Mouse (Mus musculus) ES-Bruce4 (cell line): ENCODE data around the gene Cacna1d. TPM values are rescaled to one million over a fixed set of nuclear protein-coding genes. Genes with fewer than 3 reads are reported as not detected.

Experiments
- H3K27ac ChIP-seq: 2 replicates; pipeline ENCODE4 v1.5.1; 2012; ENCODE audit warnings: low read length, inconsistent platforms; ENCODE audit not compliant: insufficient read depth
- H3K27me3 ChIP-seq: 2 replicates; pipeline ENCODE4 v1.6.1; 2012; ENCODE audit warnings: mild to moderate bottlenecking, low read length, inconsistent platforms; ENCODE audit not compliant: control insufficient read depth, poor library complexity, insufficient read depth, severe bottlenecking
- H3K36me3 ChIP-seq: 2 replicates; pipeline ENCODE4 v1.6.1; 2012; ENCODE audit warnings: inconsistent platforms, mild to moderate bottlenecking, low read length, moderate library complexity; ENCODE audit not compliant: control insufficient read depth, poor library complexity, insufficient read depth, severe bottlenecking
- H3K4me1 ChIP-seq: one replicate; pipeline ENCODE4 v1.8.1; 2011; ENCODE audit warnings: low read length; ENCODE audit not compliant: control insufficient read depth, insufficient read depth
- H3K4me3 ChIP-seq: 2 replicates; pipeline ENCODE4 v1.5.1; 2011; ENCODE audit warnings: low read depth, mild to moderate bottlenecking, low read length
- H3K9ac ChIP-seq: 2 replicates; pipeline ENCODE4 v1.6.1; 2012; ENCODE audit warnings: low read depth, mild to moderate bottlenecking, inconsistent platforms; ENCODE audit not compliant: poor library complexity, severe bottlenecking
- H3K9me3 ChIP-seq: replicated peaks from 2 replicates; pipeline ENCODE4 v1.6.1; 2012; ENCODE audit warnings: mild to moderate bottlenecking, low read length, inconsistent platforms; ENCODE audit not compliant: control insufficient read depth, poor library complexity, insufficient read depth, severe bottlenecking
- CTCF ChIP-seq: IDR thresholded peaks from one replicate; pipeline ENCODE4 v1.8.1; 2011; ENCODE audit warnings: low read depth, low read length
- EP300 ChIP-seq: IDR thresholded peaks from 2 replicates; pipeline ENCODE4 v1.6.1; 2011; ENCODE audit warnings: low read depth, low read length; ENCODE audit not compliant: insufficient read depth
- POLR2A ChIP-seq: IDR thresholded peaks from one replicate; pipeline ENCODE4 v1.8.1; 2011; ENCODE audit warnings: low read length; ENCODE audit not compliant: insufficient read depth
- polyA plus RNA-seq: library from polyadenylated mRNA; stranded (reverse); fragments of >200 nt; gene quantifications from 2 replicates; pipeline ENCODE4 v1.2.4, GENCODE M21; 2011; ENCODE audit warnings: low read depth; ENCODE audit not compliant: missing spikeins, insufficient read depth, insufficient read length

Cacna1d gene
- 0.18 and 0.24 TPM in 2 replicates for polyA plus RNA-seq

DNA sequence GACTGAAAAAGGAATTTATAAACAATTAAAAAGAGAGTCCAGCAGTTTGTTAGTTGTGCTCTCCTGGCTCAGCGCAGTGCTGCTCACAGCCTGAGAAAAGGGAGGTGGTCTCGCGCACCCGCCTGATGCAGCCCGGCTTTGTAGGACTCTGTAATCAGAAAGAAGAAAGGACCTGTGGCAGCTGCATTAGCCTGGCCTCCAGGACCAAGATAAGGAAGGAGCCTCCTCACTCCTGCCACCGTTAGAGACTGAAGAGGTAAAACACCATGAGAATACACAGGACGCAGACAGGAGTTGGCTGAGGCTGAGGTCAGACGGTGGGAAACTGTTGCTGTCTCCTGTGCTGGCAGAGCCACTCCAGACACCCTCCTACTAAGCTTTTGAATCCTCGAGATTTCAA, at the start of gene Cacna1d:
Gene Cacna1d (minus strand): TSS at position 114 of the 400 bp plus-strand sequence.
- TF ChIP-seq EP300 (no peak), POLR2A (no peak), CTCF (no peak)
- no peaks in the 10 kb centered on the region for H3K9me3 ChIP-seq
- no peak within 1 kb of the TSS for H3K4me3 ChIP-seq
- H3K27ac ChIP-seq: no peak within 1 kb of the TSS
- no peaks in the 10 kb centered on the region for H3K27me3 ChIP-seq
- H3K4me1 ChIP-seq: no peaks in the 10 kb centered on the region
- H3K36me3 ChIP-seq: peaks cover 19% of the 10 kb centered on the region
- H3K9ac ChIP-seq: no peak within 1 kb of the TSS

DNA sequence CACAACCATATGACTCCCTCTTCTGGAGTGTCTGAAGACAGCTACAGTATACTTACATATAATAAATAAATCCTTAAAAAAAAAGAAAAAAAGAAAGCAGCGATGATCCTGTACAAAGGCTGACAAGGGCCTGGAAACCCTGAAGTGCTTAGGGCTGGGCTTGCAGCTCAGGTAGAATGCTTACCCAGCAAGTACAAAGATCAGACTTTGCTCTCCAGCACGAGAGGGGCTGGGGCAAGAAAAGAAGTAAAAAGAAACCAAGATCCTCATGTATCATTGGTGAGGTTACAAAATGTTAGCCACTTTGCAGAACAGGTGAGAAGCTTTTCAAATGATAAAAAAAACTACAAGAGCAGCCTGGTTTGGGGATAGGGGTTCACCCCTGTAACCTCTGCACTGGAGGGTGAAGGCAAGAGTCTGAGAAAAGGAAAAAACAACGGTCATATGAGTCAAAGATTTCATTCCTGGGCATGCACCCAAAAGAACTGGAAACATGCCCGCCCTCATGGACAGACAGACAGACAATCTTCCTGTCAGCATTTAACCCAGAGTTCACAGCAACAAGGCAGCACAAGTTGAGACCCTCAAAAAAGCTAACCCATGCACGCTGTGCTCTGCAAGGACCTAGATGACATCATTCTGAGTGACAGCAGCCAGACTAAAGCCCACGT, 42.7 kb upstream of the Cacna1d start:
- Histone ChIP-seq H3K27ac (no peak overlapping the region), H3K27me3 (no peaks in the 10 kb centered on the region), H3K4me1 (peaks cover 2% of the 10 kb centered on the region), H3K4me3 (no peak overlapping the region), H3K36me3 (no peaks in the 10 kb centered on the region), H3K9ac (no peak overlapping the region), H3K9me3 (no peaks in the 10 kb centered on the region)
- TF ChIP-seq CTCF (no peak), POLR2A (no peak), EP300 (no peak)

DNA sequence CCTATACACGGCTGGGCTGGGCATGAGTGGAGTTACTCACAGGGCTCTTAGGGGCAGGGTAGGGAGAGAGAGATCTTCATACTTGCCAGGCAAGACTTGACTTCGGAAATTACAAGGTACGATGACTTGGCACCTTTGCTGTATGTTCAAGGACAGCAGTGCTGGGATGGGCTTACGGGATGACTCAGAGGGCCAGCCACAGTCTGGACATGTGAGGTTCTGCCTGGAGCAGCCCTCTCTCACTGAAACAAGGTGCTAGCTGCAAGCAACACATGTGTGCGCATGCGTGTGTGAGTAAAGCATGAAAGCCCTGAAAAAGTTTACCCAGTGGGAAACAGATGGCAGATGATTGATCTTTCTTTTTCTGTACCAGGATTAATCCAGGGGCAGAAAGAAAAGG, 40.6 kb upstream of the Cacna1d start:
- no peaks in the 10 kb centered on the region for H3K9me3 ChIP-seq
- H3K36me3 ChIP-seq: no peaks in the 10 kb centered on the region
- H3K27me3 ChIP-seq: no peaks in the 10 kb centered on the region
- H3K4me1 ChIP-seq: peaks cover 3% of the 10 kb centered on the region
- H3K4me3 ChIP-seq: peak overlapping the region; percentile 8
- TF ChIP-seq POLR2A: no peak
- no peak for TF ChIP-seq CTCF
- no peak for TF ChIP-seq EP300
- no peak overlapping the region for H3K9ac ChIP-seq
- no peak overlapping the region for H3K27ac ChIP-seq

DNA sequence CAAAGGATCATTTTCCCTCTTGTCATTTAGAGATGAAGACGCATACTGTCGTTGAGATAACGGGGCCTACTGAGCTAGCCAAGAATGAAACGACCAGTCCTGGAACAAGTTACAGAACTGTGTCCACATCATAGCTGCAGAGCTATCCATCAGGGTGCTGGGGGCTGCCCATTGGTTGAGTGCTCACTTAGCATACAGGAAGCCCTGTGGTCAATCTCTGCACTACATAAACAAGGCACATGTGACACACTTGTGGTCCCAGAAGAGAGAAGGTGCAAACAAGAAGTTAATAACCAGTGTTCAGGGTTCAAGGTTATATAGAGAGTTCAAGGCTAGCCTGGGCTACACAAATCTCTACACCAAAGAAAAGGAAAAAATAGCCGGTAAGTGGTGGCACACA, 40.2 kb upstream of the Cacna1d start:
- H3K4me1 ChIP-seq: peaks cover 3% of the 10 kb centered on the region
- H3K36me3 ChIP-seq: no peaks in the 10 kb centered on the region
- H3K4me3 ChIP-seq: peak overlapping the region; percentile 8; the same call in 1 of the 2 replicates
- no peaks in the 10 kb centered on the region for H3K27me3 ChIP-seq
- no peak overlapping the region for H3K9ac ChIP-seq
- no peaks in the 10 kb centered on the region for H3K9me3 ChIP-seq
- TF ChIP-seq EP300: no peak
- no peak for TF ChIP-seq POLR2A
- no peak for TF ChIP-seq CTCF
- H3K27ac ChIP-seq: peak overlapping the region; percentile 85; the same call in 1 of the 2 replicates

DNA sequence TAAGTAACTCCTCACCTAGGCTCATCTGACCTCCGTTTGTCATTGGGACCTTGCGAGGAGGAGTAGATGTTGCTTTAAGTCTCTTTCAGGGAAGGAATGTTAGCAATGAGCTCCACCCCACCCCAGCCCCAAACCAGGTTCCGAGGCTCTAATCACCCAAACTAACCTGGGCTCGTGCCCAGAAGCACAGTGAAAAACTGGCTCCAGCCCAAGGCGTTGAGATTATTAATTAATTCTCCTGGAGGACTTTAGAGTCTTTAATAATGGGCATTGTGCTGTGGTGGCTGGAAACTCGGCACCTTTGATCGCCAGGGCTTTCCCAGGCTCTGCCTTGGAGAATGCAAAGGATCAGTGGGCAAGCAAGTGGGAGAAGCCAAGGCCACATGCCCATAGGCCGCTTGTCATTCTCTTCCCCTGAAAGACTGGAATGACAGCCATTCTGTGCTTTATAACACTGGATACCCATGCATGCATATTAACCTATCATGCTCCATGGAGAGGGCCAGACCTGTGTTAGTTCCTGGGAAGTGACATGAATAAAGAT, 39.5 kb upstream of the Cacna1d start:
- Histone ChIP-seq H3K27me3 (no peaks in the 10 kb centered on the region), H3K4me3 (peak overlapping the region; percentile 30), H3K36me3 (no peaks in the 10 kb centered on the region; the same call in 1 of the 2 replicates), H3K9ac (peak overlapping the region; percentile 47), H3K4me1 (peaks cover 3% of the 10 kb centered on the region), H3K27ac (peak overlapping the region; percentile 85), H3K9me3 (no peaks in the 10 kb centered on the region)
- 0 out of 2 replicates have a peak, but pooled peaks have one; percentile 54 for TF ChIP-seq EP300
- TF ChIP-seq CTCF: no peak

DNA sequence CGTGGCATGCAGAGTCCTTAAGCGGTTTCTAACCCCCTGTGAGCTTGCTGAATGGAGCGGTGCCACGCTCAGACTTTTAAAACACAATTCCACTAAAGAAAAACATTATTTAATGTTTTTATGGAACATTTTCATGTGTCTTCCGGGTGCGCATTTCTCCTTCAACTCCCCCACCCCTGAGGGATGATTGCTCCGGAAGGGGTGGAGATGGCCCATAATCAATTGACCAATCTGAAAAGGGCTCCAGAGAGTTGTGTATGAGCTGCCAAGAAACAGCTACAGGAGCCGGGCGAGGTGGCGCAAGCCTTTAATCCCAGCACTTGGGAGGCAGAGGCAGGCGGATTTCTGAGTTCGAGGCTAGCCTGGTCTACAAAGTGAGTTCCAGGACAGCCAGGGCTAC, 38.2 kb upstream of the Cacna1d start:
- no peak for TF ChIP-seq CTCF
- TF ChIP-seq EP300: no peak
- no peak for TF ChIP-seq POLR2A
- peaks cover 3% of the 10 kb centered on the region for H3K4me1 ChIP-seq
- peaks cover 5% of the 10 kb centered on the region; the same call in 1 of the 2 replicates for H3K36me3 ChIP-seq
- no peaks in the 10 kb centered on the region for H3K27me3 ChIP-seq
- H3K4me3 ChIP-seq: no peak overlapping the region
- 0 out of 2 replicates have a peak overlapping the region, but pooled peaks have one; percentile 22 for H3K9ac ChIP-seq
- no peaks in the 10 kb centered on the region for H3K9me3 ChIP-seq
- peak overlapping the region; percentile 82 for H3K27ac ChIP-seq
